Mouse (Mus musculus) C2C12 (cell line): ENCODE data around the gene Cenpi. TPM values are rescaled to one million over a fixed set of nuclear protein-coding genes. Genes with fewer than 3 reads are reported as not detected.

Source experiments
- H3K27me3 ChIP-seq: one replicate; pipeline ENCODE4 v1.6.1; 2011; ENCODE audit not compliant: control insufficient read depth, insufficient read depth, insufficient read length
- H3K36me3 ChIP-seq: one replicate; pipeline ENCODE4 v1.6.1; 2011; ENCODE audit not compliant: control insufficient read depth, insufficient read depth
- H3K4me3 ChIP-seq: one replicate; pipeline ENCODE4 v1.5.1; 2011; ENCODE audit warnings: mild to moderate bottlenecking, control low read depth; ENCODE audit not compliant: poor library complexity, insufficient read depth, severe bottlenecking
- H3K79me2 ChIP-seq: one replicate; pipeline ENCODE4 v1.6.1; 2011; ENCODE audit not compliant: control insufficient read depth, insufficient read depth
- H3K79me3 ChIP-seq: one replicate; pipeline ENCODE4 v1.6.1; 2011; ENCODE audit warnings: low read depth, control low read depth
- H3ac ChIP-seq: one replicate; pipeline ENCODE3; 2011; ENCODE audit warnings: low read depth; ENCODE audit not compliant: control insufficient read depth, insufficient read length
- CEBPB ChIP-seq: IDR thresholded peaks from one replicate; pipeline ENCODE4 v1.6.1; 2011; ENCODE audit warnings: low read depth, mild to moderate bottlenecking, control low read depth, moderate library complexity
- CTCF ChIP-seq: IDR thresholded peaks from one replicate; pipeline ENCODE4 v1.5.1; 2011; ENCODE audit not compliant: control insufficient read depth, insufficient read depth, insufficient read length
- FOSL1 ChIP-seq: IDR thresholded peaks from one replicate; pipeline ENCODE4 v1.8.0; 2011; ENCODE audit warnings: mild to moderate bottlenecking, low read length; ENCODE audit not compliant: poor library complexity, insufficient read depth, severe bottlenecking
- MAX ChIP-seq: IDR thresholded peaks from one replicate; pipeline ENCODE4 v1.6.1; 2011; ENCODE audit warnings: mild to moderate bottlenecking, control low read depth
- MYOD1 ChIP-seq: IDR thresholded peaks from one replicate; pipeline ENCODE4 v1.6.1; 2011; ENCODE audit warnings: low read depth; ENCODE audit not compliant: control insufficient read depth, insufficient read length
- MYOG ChIP-seq: IDR thresholded peaks from one replicate; pipeline ENCODE4 v1.6.1; 2011; ENCODE audit not compliant: control insufficient read depth, insufficient read length; ENCODE audit errors: extremely low read depth
- USF1 ChIP-seq: IDR thresholded peaks from one replicate; pipeline ENCODE4 v1.6.1; 2011; ENCODE audit warnings: low read depth, mild to moderate bottlenecking, control low read depth, moderate library complexity
- long read RNA-seq, 2 experiments: library from polyadenylated mRNA; unstranded; transcript quantifications; one replicate each; pipeline ENCODE4 v2.0.0; 2019 to 2020
- polyA plus RNA-seq: library from polyadenylated mRNA; unstranded; fragments of >200 nt; fragmentation: generic; extraction: Trizol; gene quantifications from one replicate; pipeline ENCODE4 v1.2.1, GENCODE M21; 2012; ENCODE audit warnings: missing spikeins

Gene Cenpi
- polyA plus RNA-seq: 10.8 TPM
- long read RNA-seq, experiment 1, partial matches to known transcripts: 2 of 10 reads
- long read RNA-seq, experiment 1, other reads (novel, unspliced or antisense): 1 of 10 reads
- long read RNA-seq, experiment 2, transcript Cenpi-202 (22 exons, 3,085 nt): minor isoform, 127 of 368 reads
- long read RNA-seq, experiment 2, transcript Cenpi-201 (23 exons, 3,227 nt): major isoform, 169 of 368 reads
- long read RNA-seq, experiment 2, partial matches to known transcripts: 28 of 368 reads
- long read RNA-seq, experiment 2, other reads (novel, unspliced or antisense): 44 of 368 reads

- TF ChIP-seq FOSL1 (no peak), MAX (no peak)
- H3K79me3 ChIP-seq: peaks cover 16% of the 10 kb centered on the region
- peak within 1 kb of the TSS; percentile 52 for H3ac ChIP-seq
- peak within 1 kb of the TSS; percentile 34 for H3K4me3 ChIP-seq
- H3K36me3 ChIP-seq: peaks cover 14% of the 10 kb centered on the region
- H3K27me3 ChIP-seq: no peaks in the 10 kb centered on the region
- peaks cover 30% of the 10 kb centered on the region for H3K79me2 ChIP-seq
Observed at GRCm38 (mm10) chrX:134307534-134308274, at the start of gene Cenpi. Gene Cenpi, plus strand, starts transcription at chrX:134308084.

DNA sequence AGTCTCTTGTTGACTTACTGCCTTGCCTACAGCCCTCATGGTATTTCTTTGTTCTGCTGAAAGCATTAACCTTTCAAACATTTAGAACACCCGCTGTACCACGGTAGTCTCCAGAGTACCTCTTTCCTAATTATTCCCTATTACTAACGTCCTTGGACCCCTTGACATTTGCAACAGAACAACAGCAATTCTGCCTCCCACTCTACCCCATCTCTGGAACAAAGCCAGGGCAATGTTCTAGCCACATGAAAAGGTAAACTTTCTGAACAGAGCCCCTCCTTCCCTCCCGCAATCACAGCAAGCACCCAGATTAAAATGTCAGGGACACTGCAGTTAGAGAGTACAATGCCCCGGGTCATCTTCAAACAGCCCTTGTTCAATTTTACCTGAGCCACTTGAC lies 46.7 kb upstream of the Cenpi start:
- no peaks in the 10 kb centered on the region for H3K79me3 ChIP-seq
- H3K4me3 ChIP-seq: no peak overlapping the region
- no peak overlapping the region for H3ac ChIP-seq
- H3K79me2 ChIP-seq: no peaks in the 10 kb centered on the region
- H3K36me3 ChIP-seq: peaks cover 11% of the 10 kb centered on the region
- no peaks in the 10 kb centered on the region for H3K27me3 ChIP-seq
- TF ChIP-seq CTCF: no peak

DNA sequence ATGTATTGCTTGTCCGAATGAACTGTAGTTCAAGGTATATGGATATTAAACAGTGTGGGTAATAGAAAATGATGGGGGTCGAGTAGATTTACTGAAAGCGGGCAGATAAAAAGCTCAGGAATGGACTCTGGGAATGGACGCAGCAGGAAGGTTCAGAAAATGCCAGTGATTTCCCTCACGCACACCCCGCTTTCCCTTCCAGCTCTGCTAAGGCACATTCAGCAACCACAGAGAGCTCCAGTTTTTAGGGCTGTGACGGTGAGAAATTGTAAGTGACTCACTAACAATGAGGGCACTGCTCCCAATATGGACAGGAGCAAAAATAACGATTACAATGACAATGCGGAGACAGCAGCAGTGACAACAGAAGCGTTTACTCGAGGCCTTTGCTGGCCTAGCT lies 45.8 kb upstream of the Cenpi start:
- H3ac ChIP-seq: no peak overlapping the region
- no peaks in the 10 kb centered on the region for H3K79me2 ChIP-seq
- peaks cover 11% of the 10 kb centered on the region for H3K36me3 ChIP-seq
- no peak overlapping the region for H3K4me3 ChIP-seq
- no peaks in the 10 kb centered on the region for H3K27me3 ChIP-seq
- TF ChIP-seq MYOD1 (no peak), CEBPB (no peak), MYOG (no peak), FOSL1 (no peak), MAX (no peak), USF1 (no peak), CTCF (no peak)
- no peaks in the 10 kb centered on the region for H3K79me3 ChIP-seq

DNA sequence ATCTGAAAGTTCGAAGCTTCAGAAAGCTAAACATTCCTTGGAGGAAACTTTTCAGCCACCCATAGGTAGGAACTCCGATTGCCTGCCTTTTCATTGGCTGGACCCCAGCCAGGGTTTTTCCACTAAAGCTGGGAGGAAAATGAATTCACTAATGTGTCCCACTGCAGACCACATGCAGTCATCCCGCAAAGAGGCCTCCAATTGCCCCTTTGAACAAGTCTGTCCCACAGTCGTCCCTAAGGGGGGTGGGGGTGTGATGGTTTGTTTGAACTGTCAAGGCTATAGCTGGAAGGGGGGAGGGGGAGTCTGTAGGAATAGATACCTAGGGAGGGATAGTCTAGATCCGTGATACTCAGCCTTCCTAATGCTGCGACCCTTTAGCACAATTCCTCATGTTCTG lies 32.2 kb upstream of the Cenpi start:
- TF ChIP-seq MYOG: no peak
- Histone ChIP-seq H3K79me3 (no peaks in the 10 kb centered on the region), H3K27me3 (no peaks in the 10 kb centered on the region), H3K4me3 (no peak overlapping the region), H3K79me2 (no peaks in the 10 kb centered on the region), H3ac (no peak overlapping the region), H3K36me3 (no peaks in the 10 kb centered on the region)

- H3K36me3 ChIP-seq: no peaks in the 10 kb centered on the region
- TF ChIP-seq MYOG (no peak), MYOD1 (no peak), CEBPB (no peak), USF1 (no peak), MAX (no peak), FOSL1 (no peak), CTCF (no peak)
- H3K79me3 ChIP-seq: no peaks in the 10 kb centered on the region
- no peaks in the 10 kb centered on the region for H3K27me3 ChIP-seq
- H3ac ChIP-seq: peak within 1 kb of the TSS; percentile 52
- peak within 1 kb of the TSS; percentile 23 for H3K4me3 ChIP-seq
- H3K79me2 ChIP-seq: no peaks in the 10 kb centered on the region
Observed at GRCm38 (mm10) chrX:134276275-134277160, 31.4 kb upstream of the Cenpi start, which contains the start of gene Trmt2b. Gene Trmt2b, minus strand, starts transcription at chrX:134276984.
